Mouse (Mus musculus) cerebellum, adult 9-11 months (tissue): Measurements from ENCODE around the gene Rab4b.

ENCODE experiments used
- DNase-seq: peaks from one replicate; pipeline ENCODE4 v3.0.0; 2022

The Rab4b gene

DNA sequence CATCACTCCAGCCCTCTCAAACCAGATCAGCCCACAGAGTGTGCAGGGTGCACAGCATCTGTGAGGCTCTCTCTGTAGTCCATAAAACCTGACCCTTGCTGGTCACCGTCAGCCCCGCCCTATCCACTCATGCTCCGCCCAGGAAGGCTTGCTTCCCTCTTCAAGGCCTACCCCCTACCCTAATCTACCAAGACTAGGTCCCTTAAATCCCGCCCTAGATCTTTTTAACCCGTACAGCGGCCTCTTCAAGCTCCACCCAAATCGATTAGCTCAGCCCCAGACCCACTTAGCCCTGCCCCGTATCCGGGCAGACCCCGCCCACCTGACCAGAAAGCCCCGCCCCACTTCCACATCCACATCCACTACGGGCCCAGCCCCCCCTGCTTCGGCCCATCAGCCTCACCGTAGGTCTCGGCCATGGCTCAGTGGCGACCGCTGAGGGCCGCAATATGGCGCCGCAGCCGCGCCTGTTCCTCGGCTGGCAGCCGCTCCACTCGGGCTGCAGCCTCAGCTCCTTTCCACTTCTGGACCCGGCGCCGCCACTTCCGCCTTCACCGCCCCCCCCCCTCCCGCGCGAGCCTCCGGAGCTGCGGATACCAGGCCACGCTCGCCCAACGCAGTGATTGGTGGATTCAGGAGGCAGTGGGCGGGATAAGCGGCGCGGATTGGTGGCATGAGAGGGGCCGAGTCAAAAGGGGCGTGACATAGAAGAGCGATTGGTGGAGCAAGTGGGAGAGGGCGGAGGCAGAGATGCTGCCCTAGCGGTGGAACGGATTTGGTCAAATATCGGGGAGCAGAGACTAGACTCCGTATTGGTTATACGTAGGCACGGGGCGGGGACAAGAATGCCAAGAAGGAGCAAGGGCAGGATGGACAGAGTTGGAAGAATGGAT lies at the start of gene Rab4b:
TSS of gene Rab4b (minus strand) at position 573 of the 893 bp plus-strand sequence.
- peak; percentile 100 for DNase-seq

DNA sequence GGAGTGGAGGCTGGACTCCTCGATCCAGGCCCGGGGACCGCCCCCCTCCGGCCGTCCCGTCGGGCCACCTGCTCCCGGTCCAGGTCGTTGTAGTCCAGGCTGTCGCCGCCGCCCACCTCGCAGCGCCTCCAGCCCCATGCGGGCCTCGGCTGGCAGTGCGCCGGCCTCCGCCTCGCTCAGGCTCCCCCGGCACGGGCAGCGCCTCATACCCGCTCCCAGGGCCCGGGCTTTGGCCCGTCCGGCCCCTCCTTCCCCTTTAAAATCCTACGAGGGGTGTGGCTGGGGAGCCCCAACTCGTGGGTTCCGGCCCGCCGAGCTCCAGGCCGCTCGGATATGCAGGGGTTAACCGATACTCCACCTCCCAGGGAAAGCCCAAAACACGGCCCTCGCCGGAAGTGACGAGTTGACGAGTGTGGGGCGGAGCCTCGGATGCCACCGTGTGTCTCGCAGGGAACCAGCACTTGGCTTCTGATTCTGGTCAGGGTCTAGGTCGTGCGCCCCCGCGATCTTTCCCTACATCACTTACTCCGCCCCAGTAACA lies 49.7 kb upstream of the Rab4b start, which contains the start of gene Itpkc:
TSS of gene Itpkc (minus strand) at position 381 of the 541 bp plus-strand sequence.
- peak; percentile 91 for DNase-seq

DNA sequence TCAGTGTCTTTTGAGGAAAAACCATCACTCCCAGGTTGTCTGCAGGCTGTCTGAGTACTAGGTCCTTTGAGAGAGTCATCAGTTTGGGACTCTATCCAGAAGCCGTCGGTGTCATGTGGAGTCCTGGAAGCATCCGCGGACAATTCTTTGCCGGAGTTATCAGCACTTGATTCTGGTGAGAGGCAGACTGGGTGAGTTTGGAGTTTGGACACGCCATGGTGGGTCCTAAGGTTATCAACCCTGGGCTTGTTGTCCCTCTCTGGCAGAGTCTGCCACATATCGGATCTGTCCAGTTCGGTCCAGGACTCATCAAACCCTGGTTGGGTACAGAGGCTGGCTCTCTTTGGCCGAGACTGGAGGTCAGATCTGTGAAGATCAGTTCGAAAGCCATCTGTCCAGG lies 49.0 kb upstream of the Rab4b start:
- peak; percentile 71 for DNase-seq

DNA sequence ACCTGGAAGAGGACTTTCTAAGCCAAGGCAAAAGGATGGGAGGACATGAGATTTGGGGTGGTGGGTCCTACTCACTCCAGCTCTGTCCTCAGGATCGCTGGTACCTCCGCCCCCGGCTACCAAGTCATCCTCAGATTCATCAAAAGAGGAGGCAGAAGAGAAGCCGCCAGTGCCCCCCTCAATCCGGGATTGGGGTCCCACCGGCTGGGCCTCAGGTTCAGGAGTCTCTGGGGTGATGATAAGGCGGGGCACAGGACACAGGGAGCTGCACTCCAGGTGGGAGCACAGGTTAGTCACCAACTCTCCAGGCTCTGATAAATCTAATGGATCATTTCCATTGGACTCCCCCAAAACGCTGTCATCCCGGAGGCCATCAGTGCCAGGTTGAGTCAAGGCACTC lies 48.6 kb upstream of the Rab4b start:
- DNase-seq: peak; percentile 56

DNA sequence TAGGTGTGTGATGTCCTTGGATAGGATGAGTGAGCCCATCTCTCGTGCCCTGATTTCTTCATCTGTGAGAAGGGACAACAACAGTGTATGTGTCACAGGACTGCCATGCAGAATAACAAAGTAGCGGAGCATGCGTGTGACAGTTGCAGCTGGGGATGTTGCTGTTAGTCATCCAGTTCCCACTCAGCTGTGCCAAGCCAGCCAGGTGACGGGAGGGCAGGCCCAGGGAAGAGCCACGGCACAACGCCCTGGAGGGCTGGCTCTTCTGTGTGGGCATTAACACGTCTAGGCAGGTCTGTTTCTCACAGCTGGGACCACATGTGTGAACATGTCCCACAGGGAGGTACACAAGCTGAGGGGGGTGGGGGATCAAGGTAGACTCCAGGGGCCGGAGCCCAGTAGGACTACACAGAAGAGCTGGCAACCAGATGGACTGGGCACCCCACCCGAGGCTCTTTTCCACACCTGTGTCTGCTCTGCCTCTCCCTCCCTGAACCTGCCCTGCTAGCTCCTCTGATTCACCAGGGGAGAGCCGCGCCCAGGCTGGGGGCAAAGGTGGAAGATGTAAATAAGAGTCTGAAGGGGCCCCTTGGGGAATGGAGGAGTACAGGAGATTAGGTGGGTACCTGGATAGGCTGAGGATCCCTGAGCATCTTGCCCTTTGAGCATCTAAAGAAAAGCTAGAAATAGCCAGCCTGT lies 46.3 kb upstream of the Rab4b start:
- DNase-seq: peak; percentile 56

DNA sequence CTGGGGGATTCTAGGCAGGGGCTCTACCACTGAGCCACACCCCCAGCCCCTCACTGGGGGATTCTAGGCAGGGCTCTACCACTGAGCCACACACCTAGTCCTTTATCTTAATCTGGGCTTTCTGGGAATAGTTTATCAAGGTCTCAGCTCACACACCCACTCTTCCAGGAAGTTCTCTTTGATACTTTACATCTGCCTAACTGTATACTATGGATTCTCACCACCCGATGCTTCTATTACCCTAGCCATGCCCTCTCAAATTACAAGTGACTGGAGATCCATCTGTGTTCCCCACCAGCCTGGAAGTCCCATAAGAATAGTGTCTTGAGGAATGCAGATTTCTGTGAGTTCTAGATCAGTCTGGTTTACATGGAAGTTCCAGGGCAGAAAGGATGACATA lies 43.8 kb upstream of the Rab4b start:
- no peak for DNase-seq

DNA sequence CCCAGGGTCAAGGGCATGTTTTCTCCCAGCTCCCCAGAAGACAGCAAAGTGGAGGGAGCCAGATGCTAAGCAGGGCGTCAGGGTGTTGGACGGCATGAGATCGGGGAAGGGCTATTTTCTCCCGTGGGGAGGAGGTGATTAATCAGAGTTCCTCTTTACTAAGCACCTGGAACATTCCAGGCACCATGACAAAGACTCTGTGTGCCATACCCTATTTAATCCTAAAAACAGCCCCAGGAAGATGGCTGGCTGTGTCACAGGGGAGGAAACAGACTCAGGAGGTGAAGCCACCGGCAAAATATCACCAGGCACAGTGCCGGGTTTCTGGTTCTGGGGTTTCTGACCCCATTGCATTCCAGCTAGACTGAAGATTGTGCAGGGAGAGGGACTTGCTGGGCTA lies 43.2 kb upstream of the Rab4b start:
- DNase-seq: no peak

DNA sequence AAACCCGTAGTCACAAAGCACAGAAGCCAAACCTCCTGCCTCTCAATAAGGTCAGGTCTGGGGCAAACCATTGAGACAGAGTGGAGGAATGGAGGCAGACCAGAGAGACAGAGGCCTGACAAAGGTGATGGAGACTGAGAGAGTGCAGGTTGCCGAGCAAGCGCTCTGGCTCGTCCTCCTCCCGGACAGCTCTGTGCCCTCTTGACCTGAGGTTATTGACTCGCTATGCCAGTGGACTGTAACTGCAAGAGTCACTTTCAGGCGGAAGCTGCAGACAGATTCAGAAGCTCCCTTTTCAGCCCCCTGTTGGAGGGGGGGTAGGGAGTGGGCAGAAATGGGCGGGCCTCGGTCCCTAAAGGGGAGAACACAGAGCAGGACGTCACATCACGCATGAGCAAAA lies 41.2 kb upstream of the Rab4b start:
- peak; percentile 10 for DNase-seq

DNA sequence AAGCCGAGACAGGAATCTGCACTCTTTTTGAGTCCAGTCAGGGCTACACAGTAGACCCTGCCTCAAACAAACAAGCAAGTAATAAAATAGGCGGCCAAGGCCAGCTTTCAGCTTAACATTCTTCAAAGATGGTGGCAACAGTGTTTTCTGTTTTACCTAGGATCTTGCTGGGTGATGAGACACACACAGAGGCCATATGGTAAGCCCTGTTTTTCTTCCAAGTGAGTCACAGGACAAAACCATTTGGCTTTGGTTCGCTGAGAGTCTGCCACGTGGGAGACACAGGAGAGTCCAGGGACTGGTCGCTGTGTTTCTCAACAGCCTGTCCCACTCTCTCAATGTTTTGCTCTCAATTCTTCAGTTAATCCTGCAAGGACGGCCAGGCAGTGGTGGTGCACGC lies 39.9 kb upstream of the Rab4b start:
- DNase-seq: peak; percentile 83

DNA sequence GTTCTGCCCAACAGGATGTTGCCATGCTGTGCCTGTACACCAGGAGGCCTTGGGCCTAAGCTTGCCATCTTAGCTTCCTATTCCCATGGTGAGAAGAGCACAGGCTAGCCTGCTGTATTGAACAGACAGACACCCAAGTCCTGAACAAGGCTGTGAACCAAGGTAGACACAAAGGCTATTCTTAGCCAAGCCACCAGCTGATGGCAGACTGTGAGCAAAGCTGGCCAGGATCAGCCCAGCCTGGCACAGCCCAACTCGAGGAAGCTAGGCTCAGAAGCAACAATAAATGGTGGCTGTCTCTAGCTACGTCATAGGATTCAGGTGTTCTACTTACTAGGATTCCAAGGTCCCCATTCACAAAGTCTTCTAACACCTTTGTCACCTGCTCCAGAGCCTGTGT lies 33.9 kb upstream of the Rab4b start:
- DNase-seq: no peak

DNA sequence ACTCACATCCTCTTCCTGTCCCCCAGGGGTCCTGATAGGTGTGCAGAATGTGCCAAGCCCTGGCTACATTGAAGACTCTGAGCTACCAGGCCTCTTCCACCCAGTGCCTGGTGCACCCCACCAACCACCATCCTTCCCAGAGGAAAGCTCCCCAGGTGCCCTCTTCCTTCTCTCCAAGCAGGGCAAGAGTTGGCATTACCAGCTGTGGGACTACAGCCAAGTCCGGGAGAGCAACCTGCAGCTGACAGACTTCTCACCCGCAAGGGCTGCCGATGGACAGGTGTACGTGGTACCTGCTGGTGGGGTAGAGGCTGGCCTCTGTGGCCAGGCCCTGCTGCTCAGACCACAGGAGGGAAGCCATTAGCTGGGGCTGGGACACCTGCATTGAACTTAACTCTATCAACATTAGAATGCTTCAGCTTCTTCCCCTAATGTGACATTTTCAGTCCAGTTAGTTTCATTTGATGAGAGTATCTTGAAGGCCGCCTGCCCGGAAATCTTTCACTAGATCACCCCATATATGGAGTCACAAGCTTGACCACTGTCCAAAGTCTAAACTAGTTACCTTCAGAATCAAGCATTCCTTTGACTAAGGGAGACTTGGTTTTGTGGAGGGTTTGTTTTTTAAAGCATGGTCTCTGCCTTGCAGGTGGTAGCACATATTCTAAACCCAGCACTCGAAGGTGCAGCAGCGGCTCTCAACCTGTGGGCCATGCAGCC lies 25.2 kb upstream of the Rab4b start:
- peak; percentile 65 for DNase-seq

DNA sequence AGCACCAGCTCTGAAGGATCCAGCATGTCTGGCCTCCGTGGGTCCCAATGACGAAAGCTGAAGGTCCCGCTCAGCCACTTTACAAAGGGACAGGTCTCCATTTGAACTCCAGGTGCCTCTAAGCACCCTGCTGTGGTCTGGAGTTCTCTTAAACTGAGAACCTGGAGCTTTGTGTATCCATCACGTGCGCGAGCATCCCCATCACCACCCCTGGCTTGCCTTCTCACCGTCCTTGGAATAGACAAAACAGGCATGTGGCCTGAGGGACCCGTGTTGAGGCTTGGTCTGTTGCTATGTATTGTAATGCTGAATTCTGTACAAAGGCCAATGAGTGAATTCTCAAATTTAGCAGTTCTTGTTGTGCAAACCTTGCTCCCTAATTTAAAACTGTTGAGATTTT lies 20.1 kb upstream of the Rab4b start:
- DNase-seq: no peak

DNA sequence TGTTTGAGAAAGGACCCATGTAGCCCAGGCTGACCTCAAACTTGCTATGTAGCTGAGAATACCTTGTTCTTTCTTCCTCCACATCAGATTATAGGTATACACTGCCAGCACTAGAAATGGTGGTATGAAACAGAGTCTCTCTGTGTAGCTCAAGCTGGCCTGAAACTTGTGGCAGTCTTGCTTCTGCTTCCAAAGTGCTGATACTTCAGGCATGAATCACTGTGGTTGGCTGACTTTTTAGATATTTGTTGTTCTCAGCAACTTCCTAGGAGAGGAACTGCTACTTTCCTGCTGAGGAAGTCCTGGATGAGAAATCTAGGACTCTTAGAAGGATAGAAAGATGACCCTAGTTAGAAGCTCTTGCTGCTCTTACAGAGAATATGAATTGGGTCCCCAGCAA lies 19.7 kb upstream of the Rab4b start:
- DNase-seq: no peak

DNA sequence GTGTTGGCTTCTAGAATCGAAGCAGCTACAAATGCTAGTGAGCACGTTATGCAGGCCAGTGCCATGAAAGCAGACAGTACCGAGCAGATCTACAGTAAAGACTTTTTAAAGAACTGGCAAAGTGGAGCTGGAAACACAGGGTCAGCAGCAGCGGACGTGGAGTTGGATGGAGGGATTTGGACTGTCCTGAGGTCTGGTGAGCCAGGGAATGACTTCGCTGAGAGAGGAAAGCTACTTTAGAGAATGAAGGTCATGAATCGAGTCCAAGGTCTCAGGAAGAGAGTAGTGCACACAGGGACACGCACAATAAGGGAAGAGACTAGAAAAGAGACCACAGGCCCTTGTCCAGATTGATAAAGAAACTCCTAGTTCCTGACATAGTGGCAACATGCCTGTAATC lies 18.9 kb upstream of the Rab4b start:
- no peak for DNase-seq

DNA sequence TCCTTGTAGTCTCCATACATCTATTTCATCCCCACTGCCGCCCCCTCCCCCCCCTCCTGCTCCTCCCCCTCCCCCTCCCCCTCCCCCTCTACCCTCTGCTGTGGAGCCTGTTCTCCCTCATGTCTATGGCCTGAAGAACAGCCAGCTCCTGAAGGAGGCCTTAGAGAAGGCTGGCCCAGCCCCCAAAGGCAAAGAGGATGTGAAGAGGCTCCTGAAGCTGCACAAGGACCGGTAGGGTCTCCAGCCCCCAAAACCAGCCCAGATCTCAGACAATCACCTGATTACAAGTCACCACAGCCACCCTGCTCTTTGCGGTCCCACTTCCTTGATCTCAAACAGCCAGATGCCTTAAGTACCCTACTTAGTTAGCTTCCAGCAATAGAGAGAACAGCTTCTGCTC lies 18.4 kb upstream of the Rab4b start:
- DNase-seq: peak; percentile 69

DNA sequence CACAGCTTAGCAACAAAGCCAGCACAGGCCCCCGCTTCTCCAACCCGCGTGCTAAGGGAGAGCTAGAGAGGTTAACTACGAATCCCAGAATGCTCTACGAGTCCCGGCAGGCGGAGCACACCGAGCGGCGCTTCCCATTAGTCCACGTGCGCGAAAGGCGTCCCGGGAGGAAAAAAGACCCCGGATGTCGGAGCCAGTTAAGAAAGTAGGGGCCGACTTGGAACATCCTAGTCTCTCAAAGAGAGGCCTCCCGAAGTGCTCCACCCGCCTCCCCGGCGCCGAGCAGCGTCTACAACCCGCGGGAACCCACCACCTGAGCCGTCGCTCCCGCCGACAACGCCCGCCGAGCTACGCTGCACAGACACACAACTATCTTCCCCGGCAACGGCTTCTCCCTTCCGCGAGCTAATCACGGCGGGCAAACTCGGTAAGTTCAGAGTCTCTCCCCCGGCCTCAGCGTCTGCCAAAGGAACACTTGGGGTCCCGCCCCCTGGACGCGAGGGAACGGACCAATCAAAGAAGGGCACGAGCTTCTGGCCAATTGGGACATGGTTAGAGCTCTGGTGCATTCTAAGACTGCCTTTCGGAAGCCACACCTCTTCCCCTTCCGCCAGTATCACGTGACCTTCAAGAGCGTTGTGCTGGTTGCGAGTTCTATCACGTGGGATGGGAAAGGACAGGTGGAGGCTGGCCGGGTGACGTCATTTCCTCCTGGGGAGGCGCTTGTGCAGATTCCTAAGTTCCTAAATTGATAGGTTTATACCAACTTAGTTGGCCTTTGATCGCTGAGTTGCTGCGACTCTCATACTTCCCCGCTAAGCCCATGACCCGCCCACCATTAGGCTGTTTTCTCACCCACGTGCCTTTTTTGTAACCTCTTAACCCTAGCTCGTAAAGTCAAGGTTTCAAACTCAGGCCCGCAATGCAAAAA lies 17.2 kb upstream of the Rab4b start, which contains the start of the genes BC024978 and Snrpa:
TSS of gene BC024978 (plus strand) at position 101 of the 931 bp plus-strand sequence.
TSS of gene Snrpa (minus strand) at position 591 of the 931 bp plus-strand sequence.
- peak; percentile 100 for DNase-seq

DNA sequence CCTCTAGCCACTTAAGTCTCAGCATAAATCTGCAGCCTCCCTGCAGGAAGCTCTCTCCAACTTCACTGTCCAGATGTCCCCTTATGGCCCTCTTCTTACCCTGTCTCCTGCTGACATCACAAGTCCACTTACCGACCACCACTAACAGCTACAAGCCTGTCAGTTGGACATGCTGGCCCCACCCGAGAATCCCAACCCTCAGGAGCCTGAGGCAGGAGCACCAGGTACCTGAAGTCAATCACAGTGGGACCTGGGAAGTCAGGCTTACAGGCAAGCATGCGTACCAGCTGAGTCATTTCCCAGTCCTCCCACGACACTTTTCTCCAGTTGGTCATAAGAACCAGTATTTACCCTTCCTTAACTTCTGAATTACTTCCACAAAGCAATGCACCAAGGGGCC lies 15.0 kb upstream of the Rab4b start:
- no peak for DNase-seq

DNA sequence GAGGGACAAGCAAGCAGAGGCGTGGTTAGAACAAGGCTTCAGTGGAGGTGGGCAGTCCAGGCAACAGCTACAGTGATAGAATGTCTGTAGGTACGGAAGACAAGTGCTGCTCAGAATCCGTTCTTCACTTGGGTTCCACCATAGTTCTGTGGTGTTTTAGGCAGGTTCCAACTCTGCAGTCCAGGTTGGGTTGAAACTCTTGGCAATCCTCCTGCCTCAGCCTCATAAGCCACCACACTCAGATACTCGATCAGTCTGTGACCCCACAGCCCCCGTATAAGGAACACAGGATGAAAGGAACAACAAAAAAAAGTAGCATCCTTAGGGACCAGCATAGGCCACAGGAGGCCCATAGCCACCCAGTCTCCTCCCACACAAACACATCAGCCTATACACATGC lies 13.7 kb upstream of the Rab4b start:
- no peak for DNase-seq

DNA sequence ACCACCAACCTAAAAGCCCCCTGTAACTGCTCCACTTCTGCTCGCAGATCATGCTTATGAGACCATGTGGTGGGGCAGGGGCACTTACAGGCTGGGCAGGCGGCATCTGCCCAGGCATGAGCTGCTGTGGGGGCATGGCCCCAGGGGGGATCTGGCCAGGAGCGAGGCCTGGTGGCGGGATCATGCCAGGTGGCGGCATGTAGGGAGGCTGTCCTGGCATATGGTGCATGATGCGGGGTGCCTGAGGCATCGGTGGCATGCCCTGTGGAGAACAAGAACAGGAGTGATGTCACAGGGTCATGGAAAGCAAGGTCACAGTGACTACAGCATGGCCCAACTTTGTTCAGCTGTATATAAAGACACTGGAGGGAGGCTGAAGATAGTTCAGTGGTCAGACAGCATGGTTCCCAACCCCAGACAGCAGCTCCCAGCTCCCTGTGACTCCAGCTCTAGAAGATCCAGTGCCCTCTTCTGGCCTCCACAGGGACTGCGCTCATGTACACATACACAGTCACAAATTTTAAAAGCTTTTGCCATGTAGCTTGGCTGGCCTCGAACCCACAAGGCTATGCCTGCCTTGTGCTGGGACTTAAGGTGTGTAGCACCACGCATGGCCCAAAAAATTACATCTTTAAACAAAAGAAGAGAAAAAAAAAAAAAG lies 10.7 kb upstream of the Rab4b start:
- DNase-seq: no peak

DNA sequence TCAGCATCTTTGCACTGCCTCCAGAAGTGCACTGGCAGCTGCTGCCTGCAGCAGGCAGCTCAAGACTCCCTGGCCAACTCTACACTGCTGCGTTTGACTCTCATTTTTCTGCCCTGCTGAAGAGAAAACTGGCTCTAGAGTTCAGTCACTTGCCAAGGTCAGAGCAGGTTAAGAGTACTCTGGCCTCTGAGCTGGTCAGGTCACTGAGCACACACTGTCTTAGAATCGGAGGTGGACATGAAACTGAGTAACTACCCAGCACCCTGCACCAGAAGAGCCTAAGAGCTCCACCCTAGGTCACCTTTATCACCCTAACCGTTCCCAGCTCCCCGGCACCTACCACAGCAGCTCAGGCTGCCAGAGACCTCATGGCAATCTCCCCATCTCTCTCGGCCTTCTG lies 7.3 kb upstream of the Rab4b start:
- no peak for DNase-seq

DNA sequence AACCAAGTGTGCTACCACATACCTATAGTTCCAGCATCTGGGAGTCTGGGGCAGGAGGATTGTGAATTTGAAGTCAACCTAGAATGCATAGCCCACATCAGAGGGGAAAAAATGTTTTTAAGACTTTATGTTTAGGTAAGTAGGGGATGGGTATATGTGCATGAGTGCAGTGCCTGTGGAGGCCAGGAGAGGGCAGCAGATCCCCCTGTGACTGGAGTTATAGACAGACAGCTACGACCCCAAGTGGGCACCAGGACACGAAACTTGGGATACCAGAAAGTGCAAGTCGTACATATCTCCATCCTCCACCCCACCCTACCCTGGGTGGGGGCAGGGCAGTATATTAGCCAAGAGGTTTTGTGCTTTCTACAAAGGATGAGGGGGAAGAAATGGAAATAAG lies 6.3 kb upstream of the Rab4b start:
- no peak for DNase-seq
